28 mouse cellular contexts compared by ENCODE assay signal in the genomic region with DNA sequence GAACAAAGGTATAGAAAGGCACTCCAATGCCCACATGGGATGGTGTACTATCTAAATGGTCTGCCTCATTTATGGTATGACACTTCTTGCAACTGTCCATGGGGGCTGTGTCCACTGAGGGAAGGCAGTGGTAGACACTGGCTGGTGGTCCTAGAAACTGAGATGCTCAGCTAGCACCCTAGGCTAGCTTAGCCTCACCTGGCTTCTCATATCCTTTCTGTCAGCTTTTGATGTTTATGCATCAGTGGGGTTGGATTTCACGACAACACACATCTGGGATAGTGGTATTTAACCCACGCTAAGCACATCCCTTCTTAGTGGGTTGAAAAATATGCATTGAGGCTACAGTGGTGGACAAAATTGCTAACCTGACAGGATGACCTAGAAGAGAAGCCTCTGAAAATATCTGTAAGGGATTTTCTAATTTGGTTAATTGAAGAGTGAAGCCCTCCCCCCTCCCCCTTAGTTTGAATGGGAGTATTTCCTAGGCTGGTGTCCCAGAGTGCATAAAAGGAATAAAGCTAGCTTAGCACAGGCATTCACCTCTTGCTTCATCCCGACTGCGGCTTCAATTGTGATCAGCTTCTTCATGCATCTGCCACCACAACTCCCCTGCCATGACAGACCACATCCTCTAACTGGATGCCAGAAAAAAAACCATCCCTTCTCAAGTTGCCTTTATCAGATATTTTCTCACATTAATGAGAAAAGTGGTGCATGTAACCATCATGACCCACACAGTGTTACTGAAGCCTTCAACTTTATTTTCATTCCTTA.
A peak's percentile ranks its signal among the peaks of the same experiment; 100 is the strongest.
DNase-seq lines count a peak whose midpoint lies in the region; ATAC-seq and TF ChIP-seq lines count a peak whose summit lies in the region.
"Had no signal": no experiment of that assay in that cellular context is flagged by ENCODE, and none has a peak within 500 bp of the region (broad histone marks: within the 10 kb centered on the region; RNA-seq: fewer than 3 reads in every experiment).

No protein-coding gene starts in this region.

- TF ChIP-seq CTCF in stomach, postnatal 0 days (IDR thresholded peaks at IDR 0.05; ENCODE audit: low read depth), result no peak

- no peak overlapping the region for H3K27ac ChIP-seq in hindbrain, embryonic 12.5 days
- no peak overlapping the region for H3K27ac ChIP-seq in stomach, postnatal 0 days (replicated peaks)
- H3K27ac ChIP-seq: forebrain, embryonic 15.5 days; gastrocnemius, adult 2 months; heart, embryonic 13.5 days; hindbrain, embryonic 10.5 days; hindbrain, postnatal 0 days; left cerebral cortex, adult 2 months; liver, embryonic 12.5 days; neural tube, embryonic 13.5 days had no signal

- TF ChIP-seq POLR2A in myocyte (IDR thresholded peaks at IDR 0.05; ENCODE audit: insufficient read length, low read depth), result no peak

- H3K27me3 ChIP-seq in myocyte (ENCODE audit: control insufficient read depth, insufficient read depth, insufficient read length), result no peaks in the 10 kb centered on the region
- H3K27me3 ChIP-seq in hindbrain, embryonic 12.5 days, result no peaks in the 10 kb centered on the region
- H3K27me3 ChIP-seq in stomach, postnatal 0 days (ENCODE audit: control insufficient read depth, insufficient read depth, low read length), result no peaks in the 10 kb centered on the region
- H3K27me3 ChIP-seq: forebrain, embryonic 15.5 days; heart, embryonic 13.5 days; liver, embryonic 12.5 days; neural tube, embryonic 13.5 days had no signal

- WGBS in hindbrain, embryonic 12.5 days, result 74% methylated on average over 4 of the region's 4 CpGs
- 67% methylated on average over 4 of the region's 4 CpGs for WGBS in stomach, postnatal 0 days

- H3ac ChIP-seq in myocyte (ENCODE audit: control insufficient read depth, insufficient read length), result no peak overlapping the region

- no peaks in the 10 kb centered on the region for H3K4me1 ChIP-seq in hindbrain, embryonic 12.5 days
- H3K4me1 ChIP-seq in stomach, postnatal 0 days (replicated peaks; ENCODE audit: control insufficient read depth, insufficient read depth), result no peaks in the 10 kb centered on the region
- H3K4me1 ChIP-seq: hindbrain, embryonic 10.5 days; liver, embryonic 12.5 days; neural tube, embryonic 13.5 days had no signal

- no peak for TF ChIP-seq EP300 in stomach, postnatal 0 days (optimal IDR thresholded peaks at IDR 0.05)

- peak overlapping the region; percentile 35 for H3K4me2 ChIP-seq in myocyte (ENCODE audit: low read depth)
- H3K4me2 ChIP-seq in hindbrain, embryonic 12.5 days (replicated peaks), result no peak overlapping the region
- no peak overlapping the region for H3K4me2 ChIP-seq in stomach, postnatal 0 days (replicated peaks; ENCODE audit: low read depth)
- H3K4me2 ChIP-seq: forebrain, embryonic 15.5 days; heart, embryonic 13.5 days; liver, embryonic 12.5 days; neural tube, embryonic 13.5 days had no signal

- H3K9ac ChIP-seq in hindbrain, embryonic 12.5 days, result no peak overlapping the region
- H3K9ac ChIP-seq in stomach, postnatal 0 days (ENCODE audit: low read length), result no peak overlapping the region
- H3K9ac ChIP-seq: forebrain, embryonic 15.5 days; heart, embryonic 13.5 days; liver, embryonic 12.5 days; liver, postnatal 0 days; neural tube, embryonic 13.5 days had no signal

- peak; percentile 46 for DNase-seq in thymus, postnatal 0 days (ENCODE audit: low spot score)
- no peak for DNase-seq in thymus, postnatal 36 days
- DNase-seq in stomach, postnatal 0 days (ENCODE audit: low spot score), result no peak
- DNase-seq: adrenal gland, postnatal 25 days; cerebellum, adult 18-20 months; cerebellum, postnatal 14 days; gastrocnemius, adult 2 months; heart, postnatal 10 days; kidney, adult 9 months; kidney, postnatal 14 days; liver, postnatal 0 days; lung, postnatal 36 days; midbrain, embryonic 14.5 days; right cerebral cortex, postnatal 14 days; thymus, postnatal 4 days had no signal

- no peaks in the 10 kb centered on the region for H3K79me2 ChIP-seq in myocyte (ENCODE audit: control insufficient read depth, insufficient read depth)

- no peaks in the 10 kb centered on the region for H3K36me3 ChIP-seq in myocyte (ENCODE audit: control insufficient read depth, insufficient read depth)
- no peaks in the 10 kb centered on the region for H3K36me3 ChIP-seq in hindbrain, embryonic 12.5 days
- no peaks in the 10 kb centered on the region for H3K36me3 ChIP-seq in stomach, postnatal 0 days (ENCODE audit: control insufficient read depth, insufficient read depth, low read length)
- H3K36me3 ChIP-seq: forebrain, embryonic 15.5 days; heart, embryonic 13.5 days; hindbrain, embryonic 10.5 days; liver, embryonic 12.5 days; neural tube, embryonic 13.5 days had no signal

- ATAC-seq in CD4-positive, CD25-positive, alpha-beta regulatory T cell, adult 4 months, result peak; percentile 56
- peak; percentile 90 to 95 for ATAC-seq in hematopoietic stem cell, adult 5-6 weeks (replicated peaks in 1 of 2; ENCODE audit: insufficient read depth in 1 of 2, low FRiP score in 2 of 2, low TSS enrichment in 1 of 2, low read depth in 1 of 2, poor library complexity in 2 of 2, severe bottlenecking in 2 of 2)
- ATAC-seq in hindbrain, embryonic 12.5 days (ENCODE audit: low FRiP score), result no peak
- ATAC-seq in frontal cortex, adult (ENCODE audit: low TSS enrichment), result no peak
- no peak for ATAC-seq in stomach, postnatal 0 days (ENCODE audit: low FRiP score, low TSS enrichment)
- ATAC-seq: forebrain, embryonic 15.5 days; hindbrain, postnatal 0 days; intestine, postnatal 0 days; liver, embryonic 12.5 days; liver, postnatal 0 days had no signal

- no peak overlapping the region for H3K4me3 ChIP-seq in myocyte
- no peak overlapping the region for H3K4me3 ChIP-seq in hindbrain, embryonic 12.5 days
- no peak overlapping the region for H3K4me3 ChIP-seq in stomach, postnatal 0 days (ENCODE audit: low read depth, low read length)
- H3K4me3 ChIP-seq: forebrain, embryonic 15.5 days; gastrocnemius, adult 2 months; heart, embryonic 13.5 days; hindbrain, embryonic 10.5 days; left cerebral cortex, adult 2 months; liver, embryonic 12.5 days; neural tube, embryonic 13.5 days had no signal

- no peaks in the 10 kb centered on the region for H3K9me3 ChIP-seq in hindbrain, embryonic 12.5 days (replicated peaks)
- no peaks in the 10 kb centered on the region for H3K9me3 ChIP-seq in stomach, postnatal 0 days (ENCODE audit: control insufficient read depth, low read length)
- H3K9me3 ChIP-seq: forebrain, embryonic 15.5 days; heart, embryonic 13.5 days; hindbrain, embryonic 10.5 days; liver, embryonic 12.5 days; neural tube, embryonic 13.5 days had no signal

TF ChIP-seq in myocyte, 11 proteins besides CTCF, POLR2A, EP300 and RAD21:
- TF ChIP-seq TCF3 (IDR thresholded peaks at IDR 0.05; ENCODE audit: insufficient read length, low read depth), result peak; percentile 40
- TF ChIP-seq MYOG (IDR thresholded peaks at IDR 0.05; ENCODE audit: control insufficient read depth in 1 of 3, insufficient read depth in 1 of 3, insufficient read length in 2 of 3, low read depth in 2 of 3), result no peak
- no peak for TF ChIP-seq SRF (IDR thresholded peaks at IDR 0.05; ENCODE audit: control insufficient read depth, insufficient read length, low read depth)
- TF ChIP-seq USF1 (IDR thresholded peaks at IDR 0.05; ENCODE audit: low read depth), result no peak
- peak; percentile 52; the same call in 1 of the 2 replicates for TF ChIP-seq CEBPB (IDR thresholded peaks at IDR 0.05; ENCODE audit: insufficient read depth, poor library complexity, severe bottlenecking)
- peak; percentile 46 for TF ChIP-seq TCF12 (IDR thresholded peaks at IDR 0.05; ENCODE audit: insufficient read depth, poor library complexity, severe bottlenecking)
- no peak for TF ChIP-seq REST (IDR thresholded peaks at IDR 0.05; ENCODE audit: insufficient read depth, insufficient read length)
- TF ChIP-seq MYOD1 (IDR thresholded peaks at IDR 0.05; ENCODE audit: control insufficient read depth in 1 of 3, insufficient read length in 2 of 3, low read depth in 2 of 3), result peak in 2 of 3 experiments; percentile 92 to 94
- TF ChIP-seq POLR2AphosphoS2 (IDR thresholded peaks at IDR 0.05; ENCODE audit: insufficient read length, low read depth), result no peak

Comparison
In these comparisons a context has a peak if more than half of its experiments do, and no peak if none do; other contexts are left out.
1. ATAC-seq: peak in CD4-positive, CD25-positive, alpha-beta regulatory T cell, adult 4 months (single experiment) and hematopoietic stem cell, adult 5-6 weeks (2 of 2); none in hindbrain, embryonic 12.5 days (single experiment), frontal cortex, adult (single experiment) and stomach, postnatal 0 days (single experiment).